Mouse (Mus musculus) brain, embryonic 14.5 days (tissue): ENCODE data around the gene Ager.

Source experiments
- CTCF ChIP-seq: fragments of 200-500 bp; IDR thresholded peaks from 2 replicates; pipeline ENCODE4 v1.5.1; 2012; ENCODE audit warnings: inconsistent platforms, mild to moderate bottlenecking, moderate library complexity, borderline replicate concordance; ENCODE audit not compliant: insufficient read depth, insufficient read length; ENCODE audit errors: extremely low read depth
- POLR2A ChIP-seq: fragments of 200-500 bp; IDR thresholded peaks from 2 replicates; pipeline ENCODE4 v1.6.1; 2012; ENCODE audit warnings: mild to moderate bottlenecking, inconsistent platforms, borderline replicate concordance; ENCODE audit not compliant: poor library complexity, insufficient read depth, insufficient read length, severe bottlenecking; ENCODE audit errors: extremely low read depth

GRCm38 (mm10) chr17:34649106-34649864, 51.6 kb downstream of the Ager start:
- TF ChIP-seq POLR2A (no peak), CTCF (no peak)
